In the genomic region with DNA sequence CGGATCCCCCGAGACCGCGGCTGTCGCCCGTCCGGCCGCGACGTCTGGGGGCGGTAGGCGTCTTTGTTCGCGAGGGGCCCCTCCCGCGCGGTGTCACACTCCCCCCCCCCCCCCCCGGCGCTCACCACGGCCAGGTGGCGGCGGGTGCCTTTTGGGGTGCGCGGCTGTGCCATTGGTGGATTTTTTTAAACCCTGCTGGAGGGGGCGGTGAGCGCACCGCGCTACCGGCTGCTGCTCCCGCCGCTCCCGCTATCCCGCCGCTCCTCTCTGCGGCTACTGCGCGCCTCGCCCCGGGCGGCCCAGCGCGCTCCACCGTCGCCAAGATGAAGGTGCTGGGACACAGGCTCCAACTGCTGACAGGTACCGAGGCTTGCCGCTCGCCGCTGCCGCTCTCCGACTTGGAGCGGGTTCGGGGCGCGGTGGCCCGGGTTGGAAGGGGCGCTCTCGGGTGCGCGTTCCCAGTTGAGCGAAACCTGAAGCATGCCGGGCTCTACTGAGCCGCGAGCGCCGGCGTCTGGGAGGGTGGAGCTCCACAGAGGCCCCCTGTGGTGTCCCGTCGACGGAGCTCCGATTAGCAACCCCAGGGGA, we compare ENCODE assay signal across 8 mouse cellular contexts. TPM values are rescaled to one million over a fixed set of nuclear protein-coding genes. Genes with fewer than 3 reads are reported as not detected.
DNase-seq lines count a peak whose midpoint lies in the region; ATAC-seq lines count a peak whose summit lies in the region.

No protein-coding gene starts in this region.

- H3K36me3 ChIP-seq in lung, embryonic 15.5 days = no peaks in the 10 kb centered on the region
- H3K36me3 ChIP-seq in forebrain, embryonic 14.5 days (ENCODE audit: control insufficient read depth, insufficient read depth, low read length) = no peaks in the 10 kb centered on the region
- H3K36me3 ChIP-seq in neural tube, embryonic 13.5 days = no peaks in the 10 kb centered on the region

- H3K27ac ChIP-seq in lung, embryonic 15.5 days = no peak overlapping the region
- H3K27ac ChIP-seq in forebrain, embryonic 14.5 days (ENCODE audit: low read depth, low read length) = peak overlapping the region; percentile 52; the same call in 1 of the 2 replicates
- peak overlapping the region; percentile 68 for H3K27ac ChIP-seq in neural tube, embryonic 13.5 days (replicated peaks)

- no peak for ATAC-seq in CD4-positive, CD25-positive, alpha-beta regulatory T cell, adult 4 months
- peak; percentile 32; the same call in 1 of the 2 replicates for ATAC-seq in lung, embryonic 15.5 days (ENCODE audit: borderline replicate concordance, extremely low read depth, low FRiP score, low TSS enrichment)
- peak; percentile 75 for ATAC-seq in forebrain, embryonic 14.5 days
- ATAC-seq in neural tube, embryonic 13.5 days (ENCODE audit: low read depth) = peak; percentile 64

- H3K4me2 ChIP-seq in lung, embryonic 15.5 days = peak overlapping the region; percentile 97
- H3K4me2 ChIP-seq in forebrain, embryonic 14.5 days (ENCODE audit: low read length) = peak overlapping the region; percentile 84
- H3K4me2 ChIP-seq in neural tube, embryonic 13.5 days = peak overlapping the region; percentile 82

- WGBS in lung, embryonic 15.5 days = under 1% methylated on average over 49 of the region's 70 CpGs
- WGBS in forebrain, embryonic 14.5 days = under 1% methylated on average over 57 of the region's 70 CpGs
- WGBS in neural tube, embryonic 13.5 days = under 1% methylated on average over 63 of the region's 70 CpGs

- H3K9me3 ChIP-seq in lung, embryonic 15.5 days = no peaks in the 10 kb centered on the region
- no peaks in the 10 kb centered on the region for H3K9me3 ChIP-seq in forebrain, embryonic 14.5 days (replicated peaks; ENCODE audit: control insufficient read depth, low read length)
- no peaks in the 10 kb centered on the region for H3K9me3 ChIP-seq in neural tube, embryonic 13.5 days

- H3K4me1 ChIP-seq in lung, embryonic 15.5 days = peaks cover 12% of the 10 kb centered on the region
- H3K4me1 ChIP-seq in forebrain, embryonic 14.5 days (ENCODE audit: control insufficient read depth, insufficient read depth, low read length) = peaks cover 3% of the 10 kb centered on the region; the same call in 1 of the 2 replicates
- peaks cover 46% of the 10 kb centered on the region for H3K4me1 ChIP-seq in neural tube, embryonic 13.5 days (replicated peaks)

- peak overlapping the region; percentile 29; the same call in 1 of the 2 replicates for H3K9ac ChIP-seq in lung, embryonic 15.5 days
- peak overlapping the region; percentile 71 for H3K9ac ChIP-seq in forebrain, embryonic 14.5 days (ENCODE audit: low read length)
- H3K9ac ChIP-seq in neural tube, embryonic 13.5 days = peak overlapping the region; percentile 86

- H3K27me3 ChIP-seq in lung, embryonic 15.5 days = peaks cover 82% of the 10 kb centered on the region
- H3K27me3 ChIP-seq in forebrain, embryonic 14.5 days (replicated peaks; ENCODE audit: control insufficient read depth, insufficient read depth, low read length) = peaks cover 22% of the 10 kb centered on the region
- H3K27me3 ChIP-seq in neural tube, embryonic 13.5 days = peaks cover 71% of the 10 kb centered on the region

- DNase-seq in CD4-positive, CD25-positive, alpha-beta regulatory T cell, adult 2 months (ENCODE audit: low read depth, low spot score) = peak; percentile 30
- no peak for DNase-seq in lung, postnatal 25 days (ENCODE audit: low spot score)
- peak; percentile 56 for DNase-seq in forebrain, embryonic 14.5 days (ENCODE audit: low spot score)
- peak; percentile 45 to 66 for DNase-seq in layer of hippocampus, postnatal 10 days (ENCODE audit: low spot score in 2 of 2)
- DNase-seq in c-Kit-positive CD71-positive TER-119-positive erythroid progenitor cells, embryonic 14.5 days (ENCODE audit: low spot score) = no peak

- peak overlapping the region; percentile 51 for H3K4me3 ChIP-seq in lung, embryonic 15.5 days
- peak overlapping the region; percentile 65 for H3K4me3 ChIP-seq in forebrain, embryonic 14.5 days (ENCODE audit: low read depth, low read length)
- H3K4me3 ChIP-seq in neural tube, embryonic 13.5 days = peak overlapping the region; percentile 72

RNA-seq across cellular contexts. Expression of gene Ndrg4, which starts 1.3 kb away (rescaled TPM):
- polyA plus RNA-seq in CD4-positive, CD25-positive, alpha-beta regulatory T cell, adult 4 months (2017; shearing (Covaris generic)) = 1 to 10 TPM in 1 of 2 experiments, under 1 TPM in 1; 0.83 to 1.6 TPM
- polyA plus RNA-seq in lung, embryonic 15.5 days (2015; fragmentation: Nextera tagmentation; extraction: Ambion mirVana) = 18.5 and 20.4 TPM in 2 replicates
- 154 and 209 TPM in 2 replicates for polyA plus RNA-seq in forebrain, embryonic 14.5 days (2014; fragmentation: Nextera tagmentation; extraction: Ambion mirVana)
- 1,000 to 10,000 TPM; 1,214 to 1,219 TPM for total RNA-seq in layer of hippocampus, postnatal 10 days (2021)
- polyA plus RNA-seq in neural tube, embryonic 13.5 days (2015; fragmentation: Nextera tagmentation; extraction: Ambion mirVana) = 244 and 275 TPM in 2 replicates

RNA-seq across cellular contexts. Expression of gene Setd6, which starts 37.6 kb away (rescaled TPM):
- polyA plus RNA-seq in CD4-positive, CD25-positive, alpha-beta regulatory T cell, adult 4 months (2017; shearing (Covaris generic)) = 1 to 10 TPM; 5.3 to 7.0 TPM
- polyA plus RNA-seq in lung, embryonic 15.5 days (2015; fragmentation: Nextera tagmentation; extraction: Ambion mirVana) = 17.3 and 18.3 TPM in 2 replicates
- polyA plus RNA-seq in forebrain, embryonic 14.5 days (2014; fragmentation: Nextera tagmentation; extraction: Ambion mirVana) = 26.0 and 26.2 TPM in 2 replicates
- total RNA-seq in layer of hippocampus, postnatal 10 days (2021) = 10 to 100 TPM; 21.7 to 27.4 TPM
- polyA plus RNA-seq in neural tube, embryonic 13.5 days (2015; fragmentation: Nextera tagmentation; extraction: Ambion mirVana) = 20.1 and 24.3 TPM in 2 replicates

RNA-seq across cellular contexts. Expression of gene Gins3, which starts 44.9 kb away (rescaled TPM):
- 1 to 10 TPM; 7.6 to 9.6 TPM for polyA plus RNA-seq in CD4-positive, CD25-positive, alpha-beta regulatory T cell, adult 4 months (2017; shearing (Covaris generic))
- polyA plus RNA-seq in lung, embryonic 15.5 days (2015; fragmentation: Nextera tagmentation; extraction: Ambion mirVana) = 23.6 and 25.3 TPM in 2 replicates
- polyA plus RNA-seq in forebrain, embryonic 14.5 days (2014; fragmentation: Nextera tagmentation; extraction: Ambion mirVana) = 11.5 and 13.3 TPM in 2 replicates
- 1 to 10 TPM; 2.5 to 2.6 TPM for total RNA-seq in layer of hippocampus, postnatal 10 days (2021)
- polyA plus RNA-seq in neural tube, embryonic 13.5 days (2015; fragmentation: Nextera tagmentation; extraction: Ambion mirVana) = 8.1 and 8.8 TPM in 2 replicates

Comparison
In these comparisons a context has a peak if more than half of its experiments do, and no peak if none do; other contexts are left out.
1. DNase-seq: peak in CD4-positive, CD25-positive, alpha-beta regulatory T cell, adult 2 months (single experiment), forebrain, embryonic 14.5 days (single experiment) and layer of hippocampus, postnatal 10 days (2 of 2); none in lung, postnatal 25 days (single experiment) and c-Kit-positive CD71-positive TER-119-positive erythroid progenitor cells, embryonic 14.5 days (single experiment).
2. H3K9ac ChIP-seq: peak in every context shown above with its lines; median percentile 86 in neural tube, embryonic 13.5 days; 71 in forebrain, embryonic 14.5 days; 29 in lung, embryonic 15.5 days.
3. Peak in every context shown above with its lines, with median percentiles within 50 percentile points of each other: H3K4me2 ChIP-seq and H3K4me3 ChIP-seq.